Mouse (Mus musculus): ENCODE results near the gene Ltb4r1. TPM values are rescaled to one million over a fixed set of nuclear protein-coding genes. Genes with fewer than 3 reads are reported as not detected.

The Ltb4r1 gene
- total and polyA plus RNA-seq, 3 experiments, result 0.21 to 0.33 TPM; not detected in 1

DNA sequence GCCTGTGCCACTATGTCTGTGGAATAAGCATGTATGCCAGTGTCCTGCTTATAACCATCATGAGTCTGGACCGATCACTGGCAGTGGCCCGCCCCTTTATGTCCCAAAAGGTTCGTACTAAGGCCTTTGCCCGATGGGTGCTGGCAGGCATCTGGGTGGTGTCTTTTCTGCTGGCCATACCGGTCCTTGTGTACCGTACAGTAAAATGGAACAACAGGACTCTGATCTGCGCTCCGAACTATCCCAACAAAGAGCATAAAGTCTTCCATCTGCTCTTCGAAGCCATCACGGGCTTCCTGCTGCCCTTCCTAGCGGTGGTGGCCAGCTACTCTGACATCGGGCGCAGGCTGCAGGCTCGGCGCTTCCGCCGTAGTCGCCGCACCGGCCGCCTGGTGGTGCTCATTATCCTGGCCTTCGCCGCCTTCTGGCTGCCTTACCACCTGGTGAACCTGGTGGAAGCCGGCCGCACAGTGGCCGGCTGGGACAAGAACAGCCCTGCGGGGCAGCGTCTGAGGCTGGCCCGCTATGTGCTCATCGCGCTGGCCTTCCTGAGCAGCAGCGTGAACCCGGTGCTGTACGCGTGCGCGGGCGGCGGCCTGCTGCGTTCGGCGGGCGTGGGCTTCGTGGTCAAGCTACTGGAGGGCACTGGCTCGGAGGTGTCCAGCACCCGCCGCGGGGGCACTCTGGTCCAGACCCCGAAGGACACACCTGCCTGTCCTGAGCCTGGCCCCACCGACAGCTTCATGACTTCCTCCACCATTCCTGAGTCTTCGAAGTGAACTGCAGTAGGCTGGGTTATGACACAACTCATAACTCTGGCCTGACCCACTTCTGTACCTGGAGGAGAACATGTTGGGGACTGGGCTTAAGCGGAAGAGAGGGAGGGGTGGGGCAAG is 2.0 kb downstream of the Ltb4r1 start:
- no peak for TF ChIP-seq RCOR1 (conservative IDR thresholded peaks at IDR 0.05; ENCODE audit: low read depth, low read length)
- no peak for TF ChIP-seq ZMIZ1 (IDR thresholded peaks at IDR 0.05; ENCODE audit: low read depth, low read length)
- no peak for TF ChIP-seq USF2 (conservative IDR thresholded peaks at IDR 0.05; ENCODE audit: low read depth, low read length)
- TF ChIP-seq TBP (conservative IDR thresholded peaks at IDR 0.05; ENCODE audit: low read depth, low read length), result no peak
- no peak for TF ChIP-seq NELFE (IDR thresholded peaks at IDR 0.05; ENCODE audit: low read depth, low read length)
- no peak for TF ChIP-seq SIN3A (IDR thresholded peaks at IDR 0.05; ENCODE audit: low read length)
- no peak for TF ChIP-seq ZKSCAN1 (IDR thresholded peaks at IDR 0.05; ENCODE audit: borderline replicate concordance, low read depth, low read length)
- no peak for TF ChIP-seq NRF1 (IDR thresholded peaks at IDR 0.05; ENCODE audit: low read depth, low read length)
- no peak for TF ChIP-seq E2F4 (IDR thresholded peaks at IDR 0.05; ENCODE audit: insufficient replicate concordance, low read depth, low read length)
- Histone ChIP-seq H3K27ac (ENCODE audit: insufficient read depth, low read depth) (no peak overlapping the region), H3K79me2 (replicated peaks; ENCODE audit: control insufficient read depth, extremely low read depth, insufficient read depth, poor library complexity, severe bottlenecking) (no peaks in the 10 kb centered on the region), H3K9me3 (replicated peaks; ENCODE audit: low read length) (no peaks in the 10 kb centered on the region), H3K9ac (ENCODE audit: insufficient read depth, low read depth) (no peak overlapping the region), H3K4me2 (ENCODE audit: insufficient read depth, low read depth, poor library complexity, severe bottlenecking) (no peak overlapping the region), H3K36me3 (replicated peaks in 1 of 2; ENCODE audit: control insufficient read depth in 1 of 2, insufficient read depth in 1 of 2, low read length in 1 of 2) (no peaks in the 10 kb centered on the region), H3K4me1 (ENCODE audit: control insufficient read depth in 1 of 2, insufficient read depth in 2 of 2) (peaks cover 8 to 24% of the 10 kb centered on the region in 2 experiments; a peak in 3 of 4 replicates), H3K27me3 (replicated peaks) (peaks cover 11% of the 10 kb centered on the region), H3K4me3 (replicated peaks in 1 of 3; ENCODE audit: low read depth in 2 of 3, low read length in 2 of 3, poor library complexity in 1 of 3) (no peak overlapping the region)
- in situ Hi-C loops (cut with MboI; ENCODE audit: low pct_ligation_motif_present, low pct_unique_long_range_greater_than_20kb, low sequenced_read_pairs), result no loop called here
- DNase-seq (ENCODE audit: extremely low read depth), result no peak
- dilution Hi-C loops (cut with MboI; ENCODE audit: extremely low pct_ligation_motif_present, extremely low pct_unique_long_range_greater_than_20kb, low sequenced_read_pairs), result no loop called here

DNA sequence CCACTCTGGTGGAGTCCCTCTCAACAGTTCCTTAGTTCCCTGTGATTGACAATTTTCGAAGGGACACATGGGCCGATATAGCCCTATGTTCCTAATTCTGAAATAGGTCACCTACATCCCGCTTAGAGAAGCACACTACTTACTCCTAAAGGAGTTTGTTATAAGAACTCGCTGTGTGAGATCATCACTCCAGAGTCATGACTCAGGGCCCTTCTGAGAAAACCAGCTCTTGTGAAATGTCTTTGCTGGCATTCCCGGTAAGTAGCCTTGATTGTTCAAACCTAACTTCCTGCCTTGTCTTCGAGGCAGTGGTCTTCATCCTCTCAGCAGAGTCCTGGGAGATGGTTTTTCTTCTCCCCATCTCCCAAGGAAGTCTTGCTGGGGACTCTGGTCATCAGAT is 2.8 kb downstream of the Ltb4r1 start:
- dilution Hi-C loops (cut with MboI; ENCODE audit: extremely low pct_ligation_motif_present, extremely low pct_unique_long_range_greater_than_20kb, low sequenced_read_pairs), result no loop called here
- no peak overlapping the region for H3K4me2 ChIP-seq (ENCODE audit: insufficient read depth, low read depth, poor library complexity, severe bottlenecking)

More for the DNA sequence above, 2.8 kb downstream of the Ltb4r1 start:
- Histone ChIP-seq H3K9me3 (replicated peaks; ENCODE audit: low read length) (no peaks in the 10 kb centered on the region), H3K4me1 (ENCODE audit: control insufficient read depth in 1 of 2, insufficient read depth in 2 of 2) (peaks cover 8 to 20% of the 10 kb centered on the region in 2 experiments; a peak in 3 of 4 replicates), H3K36me3 (replicated peaks in 1 of 2; ENCODE audit: control insufficient read depth in 1 of 2, insufficient read depth in 1 of 2, low read length in 1 of 2) (no peaks in the 10 kb centered on the region), H3K9ac (ENCODE audit: insufficient read depth, low read depth) (no peak overlapping the region), H3K4me3 (replicated peaks in 1 of 3; ENCODE audit: low read depth in 2 of 3, low read length in 2 of 3, poor library complexity in 1 of 3) (no peak overlapping the region), H3K27me3 (replicated peaks) (peaks cover 17% of the 10 kb centered on the region), H3K27ac (ENCODE audit: insufficient read depth, low read depth) (no peak overlapping the region), H3K79me2 (replicated peaks; ENCODE audit: control insufficient read depth, extremely low read depth, insufficient read depth, poor library complexity, severe bottlenecking) (no peaks in the 10 kb centered on the region)
- TF ChIP-seq CHD2 (IDR thresholded peaks at IDR 0.05; ENCODE audit: low read length) (no peak), USF1 (IDR thresholded peaks at IDR 0.05; ENCODE audit: low read depth, low read length) (no peak), GABPA (IDR thresholded peaks at IDR 0.05; ENCODE audit: insufficient replicate concordance, low read depth, low read length) (no peak), TCF12 (IDR thresholded peaks at IDR 0.05; ENCODE audit: low read depth, low read length) (no peak), CTCF (conservative IDR thresholded peaks at IDR 0.05 in 1 of 2, IDR thresholded peaks at IDR 0.05 in 1 of 2; ENCODE audit: low read depth in 2 of 2, low read length in 2 of 2) (no peak), MAZ (IDR thresholded peaks at IDR 0.05; ENCODE audit: low read depth, low read length) (no peak), ZMIZ1 (IDR thresholded peaks at IDR 0.05; ENCODE audit: low read depth, low read length) (no peak), MEF2A (IDR thresholded peaks at IDR 0.05; ENCODE audit: borderline replicate concordance, low read depth, low read length) (no peak), ELF1 (IDR thresholded peaks at IDR 0.05; ENCODE audit: low read depth, low read length) (no peak), JUN (IDR thresholded peaks at IDR 0.05; ENCODE audit: insufficient read depth, low read depth, low read length) (no peak), CHD1 (IDR thresholded peaks at IDR 0.05; ENCODE audit: low read depth, low read length) (no peak), UBTF (IDR thresholded peaks at IDR 0.05; ENCODE audit: low read depth, low read length) (no peak), ZC3H11A (IDR thresholded peaks at IDR 0.05; ENCODE audit: low read depth, low read length) (no peak), POLR2AphosphoS2 (IDR thresholded peaks at IDR 0.05; ENCODE audit: low read depth, low read length) (no peak), EP300 (IDR thresholded peaks at IDR 0.05; ENCODE audit: low read length) (no peak), MYC (IDR thresholded peaks at IDR 0.05; ENCODE audit: low read depth, low read length) (no peak), SIN3A (IDR thresholded peaks at IDR 0.05; ENCODE audit: low read length) (no peak), POLR2A (IDR thresholded peaks at IDR 0.05; ENCODE audit: low read depth, low read length) (no peak)
- in situ Hi-C loops (cut with MboI; ENCODE audit: low pct_ligation_motif_present, low pct_unique_long_range_greater_than_20kb, low sequenced_read_pairs), result no loop called here
- DNase-seq (ENCODE audit: extremely low read depth), result no peak

Data from CH12.LX (cell line).